Mouse (Mus musculus) heart, postnatal 36 days (tissue): ENCODE data around the gene Gm37240. TPM values are rescaled to one million over a fixed set of nuclear protein-coding genes. Genes with fewer than 3 reads are reported as not detected.

Experiments used
- DNase-seq, 2 experiments: peaks; one replicate each; pipeline ENCODE4 v3.0.0; 2021 to 2022
- intact Hi-C: fragments of 180-260 bp; cut with DNase I; formaldehyde crosslinking; loops from one replicate; pipeline ENCODE4 v1.15.1; 2025
- total RNA-seq, 2 experiments: library from RNA; stranded (reverse); gene quantifications; 2 replicates each; pipeline ENCODE4 v1.2.3; 2021

The Gm37240 gene
- total RNA-seq, 2 experiments from 2014 or later = 35.9 to 45.6 TPM

DNA sequence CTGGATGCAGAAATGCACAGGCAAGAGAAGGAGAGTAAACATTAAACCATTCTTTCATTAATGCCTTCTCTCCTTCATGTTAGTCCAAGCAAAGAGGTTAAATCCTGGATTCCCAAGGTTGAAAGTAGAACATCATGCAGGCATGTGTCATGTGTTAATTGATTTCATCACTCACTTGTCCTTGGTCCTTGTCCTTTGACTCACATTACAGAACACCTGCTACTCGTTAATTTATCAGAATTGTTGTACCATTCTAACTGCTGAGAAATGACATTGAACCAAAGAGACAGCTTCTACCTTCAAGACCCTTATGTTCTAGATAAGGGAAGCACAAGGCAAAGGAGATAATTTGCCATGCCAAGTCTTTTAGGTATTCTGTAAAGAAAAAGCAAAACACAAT lies 835.1 kb downstream of the Gm37240 start:
- no peak for DNase-seq
- intact Hi-C loops = no loop called here

DNA sequence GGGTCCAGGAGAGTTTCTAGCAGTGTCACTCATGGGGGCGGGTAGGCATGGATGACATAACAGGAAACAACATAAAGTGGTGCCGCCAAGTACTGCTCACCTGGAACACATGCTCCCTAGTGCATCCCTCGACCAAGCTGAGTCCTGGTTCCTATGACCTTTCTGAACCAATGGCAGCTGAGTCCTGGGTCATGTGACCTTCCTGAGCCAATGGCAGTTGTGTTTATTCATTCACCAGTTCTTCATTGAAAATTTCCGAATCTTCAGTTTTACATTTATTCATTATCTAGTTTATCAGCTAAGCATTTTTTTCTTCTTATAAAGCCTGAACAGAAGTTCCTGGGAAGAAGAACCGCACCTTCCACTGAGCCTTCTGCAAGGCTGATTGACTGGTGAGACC lies 838.7 kb downstream of the Gm37240 start:
- intact Hi-C loops = no loop called here
- no peak for DNase-seq

DNA sequence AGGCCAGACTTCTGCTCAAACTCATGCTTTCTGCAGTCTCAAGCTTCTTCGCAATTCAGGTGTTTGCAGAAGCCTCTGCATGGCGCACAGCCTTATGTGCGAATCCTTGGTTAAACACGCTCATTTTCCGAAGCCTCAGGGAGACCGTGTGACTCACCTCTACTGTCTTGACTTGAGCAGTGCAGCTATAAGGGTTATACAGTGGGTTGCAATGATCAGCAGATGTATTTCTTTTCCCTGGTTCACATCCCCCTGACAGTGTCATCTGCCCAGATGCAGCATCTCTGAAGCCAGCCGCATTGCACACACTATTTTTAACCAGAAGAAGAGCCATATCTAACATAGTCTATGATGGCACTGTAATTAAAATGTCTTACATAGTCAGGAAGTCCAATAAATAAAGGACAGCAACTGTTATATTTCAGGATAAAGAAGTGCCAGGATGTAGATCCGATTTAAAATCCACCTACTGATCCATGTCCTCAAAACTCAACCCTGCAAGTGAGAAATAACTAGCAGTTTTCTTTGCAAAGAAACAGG lies 843.6 kb downstream of the Gm37240 start:
- no peak for DNase-seq
- intact Hi-C loops = no loop called here

DNA sequence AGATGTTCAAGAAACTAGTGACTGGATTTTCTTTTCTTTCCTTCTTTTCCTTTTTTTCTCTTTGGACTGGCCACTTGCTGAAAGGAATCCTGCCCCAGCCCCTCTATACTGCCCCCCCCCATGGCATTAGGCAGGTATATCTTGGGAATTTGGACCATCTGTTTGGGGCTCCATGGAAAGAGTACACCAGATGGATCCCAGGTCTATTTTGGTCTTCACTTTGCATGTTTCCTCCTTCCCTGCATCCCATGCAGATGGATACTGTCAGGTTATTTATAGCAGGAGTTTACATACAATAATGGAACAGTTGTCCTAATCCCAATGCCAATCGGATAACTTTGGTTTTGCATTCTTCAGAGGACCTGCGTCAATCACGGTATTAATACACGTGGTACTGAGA lies 845.2 kb downstream of the Gm37240 start:
- intact Hi-C loops = no loop called here
- DNase-seq = no peak

DNA sequence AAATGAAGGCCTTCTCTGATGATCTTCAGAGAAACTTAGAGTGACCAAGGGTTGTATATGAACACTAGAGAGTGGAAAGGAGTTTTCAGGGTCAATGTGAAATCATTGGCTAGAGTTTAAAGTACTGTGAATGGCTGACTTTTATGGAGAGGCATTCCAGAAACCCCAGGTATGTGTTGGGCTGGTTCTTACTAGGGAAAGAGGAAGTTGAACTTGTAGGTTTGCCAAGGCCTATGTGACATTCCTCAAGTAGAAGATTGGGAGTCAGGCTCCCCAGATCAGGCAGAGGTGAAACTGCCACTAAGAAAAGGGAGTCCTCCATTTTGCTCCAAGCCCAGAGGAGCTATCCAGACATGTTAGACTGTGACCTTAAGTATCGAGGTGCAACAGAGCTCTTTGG lies 858.2 kb downstream of the Gm37240 start:
- no peak for DNase-seq
- intact Hi-C loops = no loop called here

DNA sequence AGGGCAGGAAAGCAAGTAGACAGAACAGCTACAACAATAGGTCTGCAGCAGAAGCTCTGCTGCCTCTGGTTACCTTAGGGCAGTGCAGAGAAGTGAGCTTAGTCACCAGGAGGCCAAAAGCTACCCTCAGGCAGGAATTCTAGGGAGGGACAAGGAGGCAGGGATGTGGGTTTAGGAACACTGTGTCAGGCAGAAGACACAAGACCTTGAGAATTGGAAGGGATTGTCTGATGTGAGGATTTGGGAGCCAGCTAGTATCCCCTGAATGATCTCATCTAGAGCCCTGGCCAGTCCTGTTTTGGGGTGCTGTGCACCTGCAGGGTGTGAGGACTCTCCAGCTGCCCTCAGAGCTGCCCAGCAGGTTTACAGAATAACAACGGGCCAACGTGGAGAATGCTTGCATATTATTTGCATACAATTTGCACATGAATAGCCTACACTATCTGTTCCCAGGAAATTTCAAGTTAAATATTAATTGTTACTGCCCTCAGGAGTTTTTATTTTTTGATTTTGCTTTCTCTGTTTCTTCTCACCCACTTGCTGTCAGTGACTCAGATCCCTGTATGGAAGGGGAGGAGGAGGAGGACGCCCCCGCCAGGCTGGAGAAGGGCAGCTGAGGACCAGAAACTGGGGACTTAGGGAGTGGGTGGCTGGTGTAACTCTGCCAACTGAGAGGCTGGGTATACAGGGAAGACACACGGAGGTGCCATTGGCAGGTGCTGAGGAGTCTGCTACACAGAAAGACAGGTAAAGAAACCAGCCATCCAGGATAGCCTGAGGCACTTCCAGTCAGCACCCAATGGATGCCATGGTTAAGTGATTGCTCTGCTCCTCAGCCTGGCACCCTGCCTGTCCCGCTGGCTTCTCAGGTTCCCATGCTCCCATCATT lies 862.3 kb downstream of the Gm37240 start:
- intact Hi-C loops = no loop called here
- DNase-seq = no peak

DNA sequence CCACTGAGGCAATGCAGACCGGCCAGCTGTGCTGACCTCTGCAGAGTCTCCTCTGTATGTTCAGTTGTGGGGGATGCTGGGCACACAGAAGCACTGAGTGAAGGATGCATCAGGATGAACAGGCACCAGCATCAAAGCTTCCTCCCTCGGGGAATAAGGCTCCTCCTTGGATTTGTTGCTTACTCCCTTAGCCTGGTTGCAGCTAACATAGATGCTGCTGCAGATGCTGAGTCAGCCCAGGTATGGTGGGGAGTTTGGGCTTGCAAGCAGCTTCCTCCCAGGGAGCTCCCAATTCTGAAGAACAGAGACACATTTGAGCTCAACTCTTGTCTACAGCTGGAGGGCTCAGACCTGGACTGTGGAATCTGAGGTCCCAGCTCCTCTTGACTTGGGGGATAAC lies 863.1 kb downstream of the Gm37240 start:
- no peak for DNase-seq
- intact Hi-C loops = no loop called here

DNA sequence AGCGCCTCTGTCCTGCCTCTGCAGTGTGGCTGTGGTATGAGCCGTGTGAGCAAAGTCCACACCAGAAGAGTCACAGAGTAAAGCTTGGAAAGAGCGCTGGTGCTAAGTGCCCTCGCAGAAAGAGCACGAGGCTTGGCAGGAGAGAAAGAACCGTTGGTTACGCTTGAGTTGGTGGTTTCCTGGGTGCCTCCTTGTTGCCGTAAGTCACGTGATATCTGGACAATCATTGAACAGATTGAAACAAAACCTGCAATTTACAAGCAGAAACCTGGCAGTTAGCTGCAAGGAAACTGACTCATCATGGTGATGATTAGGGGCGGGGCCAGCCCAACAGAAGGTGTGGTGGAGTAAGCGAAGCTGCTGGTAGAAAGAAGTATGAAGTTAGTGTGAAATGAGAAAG lies 864.5 kb downstream of the Gm37240 start:
- intact Hi-C loops = no loop called here
- DNase-seq = no peak

DNA sequence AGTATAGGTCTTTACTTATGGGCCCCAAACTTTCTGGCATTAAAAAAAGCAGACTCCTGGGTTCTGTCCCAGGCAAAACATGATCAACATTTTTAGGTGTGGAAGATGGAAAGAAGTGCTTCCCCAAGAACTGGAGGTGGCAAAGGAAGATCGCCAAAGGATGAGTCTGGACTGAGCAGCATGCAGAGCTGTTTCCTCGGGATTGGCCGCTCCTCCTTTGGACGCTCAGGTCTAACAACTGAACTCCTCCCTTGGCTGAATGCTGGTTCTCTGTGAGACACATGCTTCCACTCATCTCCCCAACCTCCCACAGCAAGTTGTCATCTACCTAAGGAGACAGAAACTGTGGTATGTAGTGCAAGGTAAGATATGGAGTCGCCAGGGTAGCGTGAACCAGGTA lies 865.5 kb downstream of the Gm37240 start:
- DNase-seq = no peak
- intact Hi-C loops = no loop called here

DNA sequence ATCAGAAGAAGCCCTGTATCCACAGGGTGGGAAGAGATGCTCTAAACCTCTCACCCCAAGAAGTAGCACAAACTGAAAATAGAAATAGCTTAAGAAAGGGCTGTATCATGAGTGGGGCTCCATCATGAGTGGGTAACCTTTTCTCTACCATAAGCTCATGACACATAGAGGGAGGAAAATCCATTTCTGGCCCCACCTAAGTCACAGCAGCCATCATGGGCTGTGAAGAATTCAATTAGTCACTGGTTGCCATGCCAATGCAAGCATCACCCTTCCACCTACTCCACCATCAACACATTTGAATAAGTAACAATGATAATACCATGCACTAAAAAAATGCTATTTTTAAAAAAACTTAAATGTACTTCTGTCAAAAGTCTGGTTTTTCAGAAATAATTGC lies 867.2 kb downstream of the Gm37240 start:
- intact Hi-C loops = no loop called here
- no peak for DNase-seq

DNA sequence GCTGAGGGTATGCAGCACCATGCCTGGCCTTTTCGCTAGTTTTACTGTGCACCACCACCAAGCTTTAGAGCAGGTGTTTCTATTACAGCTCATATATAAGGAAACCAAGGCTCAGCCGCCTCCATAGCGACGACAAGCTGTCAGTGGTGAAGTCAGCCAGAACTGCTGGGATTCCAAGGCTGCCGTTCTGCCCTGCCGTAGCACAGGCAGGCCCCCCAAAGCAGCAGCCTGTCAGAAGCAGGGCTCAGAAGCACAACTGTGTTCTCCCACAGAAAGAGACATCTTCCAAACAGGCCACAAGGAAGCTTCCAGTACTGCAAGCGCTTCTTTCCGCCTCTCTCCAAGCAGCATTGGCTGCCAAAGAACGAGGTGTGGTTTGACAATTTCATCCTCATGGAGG lies 871.7 kb downstream of the Gm37240 start:
- intact Hi-C loops = no loop called here

DNA sequence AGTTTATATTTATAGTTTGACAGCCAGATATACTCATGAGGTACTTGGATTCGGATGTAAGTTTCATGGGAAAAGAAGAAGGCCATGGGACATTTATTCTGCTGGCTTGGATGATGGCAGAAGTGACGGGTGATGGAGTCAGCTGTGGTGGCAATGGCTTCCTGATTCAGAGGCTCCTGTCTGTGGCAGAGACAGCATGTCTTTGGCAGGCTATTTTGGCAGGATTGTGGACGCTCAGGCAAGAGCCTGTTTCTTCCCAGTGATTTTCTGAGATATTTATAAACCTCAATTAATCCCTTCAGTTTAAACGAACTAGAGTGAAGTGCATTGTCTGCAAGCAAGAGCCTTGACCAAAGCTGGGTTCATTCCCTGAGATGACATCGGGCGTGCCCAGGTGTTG lies 874.4 kb downstream of the Gm37240 start:
- no peak for DNase-seq
- intact Hi-C loops = no loop called here

More for the DNA sequence above, 871.7 kb downstream of the Gm37240 start:
- no peak for DNase-seq

DNA sequence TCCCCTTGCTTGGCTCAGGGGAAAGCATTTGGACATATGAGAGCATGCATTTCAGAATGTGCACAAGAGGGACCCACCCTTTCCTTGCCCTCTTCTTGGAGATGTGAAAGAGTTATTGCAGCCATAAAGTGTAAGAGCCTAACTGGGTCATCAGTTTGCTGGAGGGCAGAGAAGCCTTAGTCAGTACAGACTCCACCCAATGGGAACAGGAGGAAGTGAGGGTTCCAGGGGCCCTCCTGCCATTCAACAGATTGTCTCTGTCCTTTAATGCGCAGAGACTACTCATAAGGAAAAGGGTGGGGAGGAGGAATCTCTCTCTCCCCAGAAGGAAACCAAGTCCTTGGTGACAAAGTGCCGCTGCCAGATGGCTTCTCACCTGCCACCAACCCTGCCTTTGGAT lies 882.1 kb downstream of the Gm37240 start:
- intact Hi-C loops = no loop called here
- DNase-seq = no peak

DNA sequence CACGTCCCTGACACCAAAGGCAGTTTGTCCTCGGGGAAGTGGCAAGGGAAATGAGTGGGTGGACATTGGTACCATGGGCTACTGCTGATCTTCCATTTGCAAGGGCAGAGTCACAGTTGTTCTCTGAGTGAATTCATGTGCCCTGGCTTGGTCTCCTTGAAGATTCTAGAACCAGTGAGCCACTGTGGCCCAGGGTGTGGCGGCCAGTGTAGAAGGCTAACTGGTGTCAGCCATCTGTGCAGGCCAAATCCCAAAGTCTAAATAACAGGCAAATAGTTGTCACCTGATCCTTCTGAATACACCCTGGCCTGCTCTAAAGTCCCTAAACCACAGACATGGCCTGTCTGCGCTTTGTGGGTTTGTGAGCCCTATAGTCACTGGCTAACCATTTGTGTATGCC lies 898.4 kb downstream of the Gm37240 start:
- intact Hi-C loops = no loop called here
- DNase-seq = no peak

DNA sequence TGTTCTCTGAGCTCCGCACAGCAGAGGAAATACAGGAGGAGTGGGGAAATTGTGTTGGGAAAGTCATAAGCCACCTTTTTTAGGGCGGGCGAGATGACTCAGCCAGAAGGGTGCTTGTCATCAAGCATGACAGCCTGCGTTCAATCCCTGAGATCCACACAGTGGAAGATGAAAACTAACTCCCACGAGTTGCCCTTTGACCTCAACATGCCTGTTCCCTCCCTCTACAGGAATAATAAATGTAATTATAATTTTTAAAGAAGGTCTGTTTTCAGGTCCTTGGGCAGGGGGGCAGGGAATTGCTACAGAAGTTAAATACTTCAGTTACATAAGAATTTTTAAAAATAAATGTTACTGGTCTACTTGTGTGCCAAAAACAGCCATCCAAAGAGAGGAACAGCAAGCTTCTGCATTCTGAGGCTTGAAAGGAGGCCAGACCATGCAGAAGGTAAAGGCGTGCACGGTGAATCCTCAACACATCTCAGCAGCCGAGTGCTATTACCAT lies 902.1 kb downstream of the Gm37240 start:
- intact Hi-C loops = no loop called here
- no peak for DNase-seq

DNA sequence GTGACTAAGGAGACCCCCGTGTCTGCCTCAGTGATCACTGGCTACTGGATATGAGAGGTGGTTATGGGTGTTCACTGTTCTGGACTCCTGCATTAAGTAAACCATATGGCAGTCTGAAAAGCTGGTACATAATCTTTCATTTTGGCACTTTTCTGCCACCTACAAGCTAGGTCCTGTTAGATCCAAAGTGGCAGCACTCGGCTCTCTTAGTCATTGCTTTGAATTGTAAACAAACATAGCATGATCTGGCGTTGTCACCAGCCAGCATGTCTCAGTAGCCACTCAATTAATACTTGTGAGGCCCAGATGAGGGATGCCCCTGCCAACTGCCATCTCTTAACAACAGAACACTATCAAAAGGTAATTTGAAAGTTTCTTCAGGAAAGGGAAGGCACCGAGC lies 904.6 kb downstream of the Gm37240 start:
- intact Hi-C loops = no loop called here
- no peak for DNase-seq

DNA sequence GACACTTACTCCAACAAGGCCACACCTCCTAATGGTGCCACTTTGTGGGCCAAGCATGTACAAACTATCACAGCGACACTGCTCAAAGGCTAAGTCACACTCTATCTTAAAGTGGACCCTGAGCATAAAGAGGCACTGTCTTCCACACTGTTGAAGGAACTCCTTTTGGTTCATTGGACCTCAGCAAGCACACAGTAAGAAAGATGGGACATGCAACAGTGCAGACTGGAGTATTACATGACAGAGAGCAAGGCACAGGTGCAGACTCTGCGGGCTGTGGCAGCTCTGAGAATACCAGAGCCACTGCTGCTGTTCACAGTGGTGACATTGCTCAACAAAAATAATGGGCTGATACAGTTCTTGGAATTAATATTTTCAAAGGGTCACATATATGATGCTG lies 907.2 kb downstream of the Gm37240 start:
- DNase-seq = no peak
- intact Hi-C loops = no loop called here

DNA sequence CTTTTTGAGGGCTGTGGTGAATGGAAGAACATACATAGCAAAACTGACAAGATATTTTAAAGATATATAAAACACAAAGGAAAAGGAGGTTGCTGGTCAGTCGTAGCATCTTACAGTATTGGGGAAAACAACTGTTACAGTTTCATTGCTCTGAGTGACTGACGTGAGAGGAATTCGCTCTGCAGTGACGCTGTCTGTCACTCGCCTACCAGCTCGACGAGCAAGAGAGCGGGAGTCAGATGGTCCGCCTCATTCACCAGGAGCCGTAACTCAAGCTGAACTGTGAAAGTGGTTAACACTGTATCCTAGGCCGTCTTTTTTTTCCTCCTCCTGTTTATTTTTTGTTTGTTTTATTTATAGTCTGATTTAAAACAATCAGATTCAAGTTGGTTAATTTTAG lies 908.6 kb downstream of the Gm37240 start:
- no peak for DNase-seq
- intact Hi-C loops = no loop called here

DNA sequence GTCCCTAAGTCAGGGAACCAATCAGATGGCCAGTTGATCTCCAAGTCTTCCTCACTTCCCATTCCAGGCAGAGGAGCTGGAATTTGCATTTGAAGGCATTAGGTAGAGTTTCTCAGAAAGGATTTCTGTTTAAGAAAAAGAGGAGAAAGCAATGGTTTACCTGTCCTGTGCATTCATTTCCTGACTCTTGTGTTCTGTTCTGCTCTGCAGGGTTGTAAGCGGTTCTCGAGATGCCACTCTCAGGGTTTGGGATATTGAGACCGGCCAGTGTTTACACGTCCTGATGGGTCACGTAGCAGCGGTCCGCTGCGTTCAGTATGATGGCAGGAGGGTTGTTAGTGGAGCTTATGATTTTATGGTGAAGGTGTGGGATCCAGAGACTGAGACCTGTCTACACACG lies 913.1 kb downstream of the Gm37240 start:
- no peak for DNase-seq

DNA sequence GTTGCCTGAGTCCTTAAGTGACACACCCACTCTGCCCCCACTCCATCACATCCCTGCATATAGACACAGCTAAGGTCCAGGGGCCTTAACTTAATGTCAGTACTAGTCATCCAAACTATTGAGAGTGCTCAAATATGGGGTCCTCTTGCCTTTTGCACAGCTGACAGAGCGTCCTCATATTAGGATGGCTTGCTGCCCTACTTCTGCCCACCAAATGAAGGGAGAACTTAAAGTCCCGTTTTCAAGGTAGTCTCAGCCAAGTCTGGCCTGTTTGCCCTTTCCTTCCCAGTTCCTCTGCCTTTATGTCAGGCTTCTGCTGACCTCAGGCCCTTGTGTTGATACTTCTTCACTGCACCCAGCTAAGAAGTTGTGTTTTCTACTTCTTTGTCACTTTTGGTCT lies 914.4 kb downstream of the Gm37240 start:
- intact Hi-C loops = no loop called here
- DNase-seq = no peak

More for the DNA sequence above, 913.1 kb downstream of the Gm37240 start:
- intact Hi-C loops = no loop called here

DNA sequence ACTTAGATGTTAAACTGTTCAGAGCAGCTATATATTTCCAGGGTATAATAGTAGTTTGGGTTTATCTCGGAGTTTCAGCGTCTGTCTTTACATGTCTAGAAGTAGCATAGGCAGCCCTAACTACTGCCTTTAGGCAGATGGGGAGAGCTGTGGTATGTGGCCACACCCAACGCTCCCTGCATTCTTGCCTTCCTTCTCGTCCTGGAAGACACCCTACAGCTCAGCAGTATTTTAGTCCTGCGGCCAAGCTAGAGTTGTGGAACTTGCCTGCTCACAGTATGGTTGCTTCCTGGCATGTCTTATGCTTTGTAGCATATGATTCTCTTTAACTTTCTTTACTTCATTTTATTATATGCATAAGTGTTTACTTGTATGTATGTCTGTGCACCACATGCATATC lies 915.8 kb downstream of the Gm37240 start:
- intact Hi-C loops = no loop called here
- no peak for DNase-seq

DNA sequence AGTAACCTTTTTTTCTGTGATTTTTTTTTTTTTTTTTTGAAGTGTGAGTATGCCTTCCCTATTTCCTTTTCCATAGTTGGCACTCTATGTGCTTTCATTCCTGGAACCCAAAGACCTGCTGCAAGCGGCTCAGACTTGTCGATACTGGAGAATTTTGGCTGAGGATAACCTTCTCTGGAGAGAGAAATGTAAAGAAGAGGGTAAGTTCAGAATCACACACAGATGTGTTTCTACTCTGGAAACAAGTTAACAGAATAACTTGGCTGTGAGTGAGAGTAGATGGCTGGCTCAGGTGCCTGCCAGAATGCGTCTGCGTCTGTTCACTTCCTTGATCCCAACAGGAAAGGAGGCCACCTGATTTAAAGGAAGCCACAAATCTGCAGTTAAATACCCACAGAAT lies 920.0 kb downstream of the Gm37240 start:
- intact Hi-C loops = no loop called here
- no peak for DNase-seq
